Mouse (Mus musculus): Measurements from ENCODE around the gene Hk1. TPM values are rescaled to one million over a fixed set of nuclear protein-coding genes. Genes with fewer than 3 reads are reported as not detected.
A peak's percentile ranks its signal among the peaks of the same experiment; 100 is the strongest.

The Hk1 gene
- polyA plus RNA-seq (2016; fragmentation: Nextera tagmentation; extraction: Ambion mirVana): 38.5 and 43.3 TPM in 2 replicates

- H3K4me2 ChIP-seq: no peak within 1 kb of the TSS
- ATAC-seq (ENCODE audit: low FRiP score): no peak
- H3K9ac ChIP-seq: no peak within 1 kb of the TSS
- H3K4me1 ChIP-seq: 0 out of 2 replicates have a peak, but pooled peaks cover 5% of the 10 kb centered on the region
- 92% methylated on average over 1 of the region's 1 CpGs for WGBS
- H3K27ac ChIP-seq: no peak within 1 kb of the TSS
- no peak within 1 kb of the TSS for H3K4me3 ChIP-seq (replicated peaks)
- no peaks in the 10 kb centered on the region for H3K27me3 ChIP-seq
- no peaks in the 10 kb centered on the region for H3K9me3 ChIP-seq
- no peaks in the 10 kb centered on the region for H3K36me3 ChIP-seq (replicated peaks)
These were observed at the start of gene Hk1 for GRCm38 (mm10) chr10:62379808-62380207. Gene Hk1 (minus strand): TSS chr10:62379908.

DNA sequence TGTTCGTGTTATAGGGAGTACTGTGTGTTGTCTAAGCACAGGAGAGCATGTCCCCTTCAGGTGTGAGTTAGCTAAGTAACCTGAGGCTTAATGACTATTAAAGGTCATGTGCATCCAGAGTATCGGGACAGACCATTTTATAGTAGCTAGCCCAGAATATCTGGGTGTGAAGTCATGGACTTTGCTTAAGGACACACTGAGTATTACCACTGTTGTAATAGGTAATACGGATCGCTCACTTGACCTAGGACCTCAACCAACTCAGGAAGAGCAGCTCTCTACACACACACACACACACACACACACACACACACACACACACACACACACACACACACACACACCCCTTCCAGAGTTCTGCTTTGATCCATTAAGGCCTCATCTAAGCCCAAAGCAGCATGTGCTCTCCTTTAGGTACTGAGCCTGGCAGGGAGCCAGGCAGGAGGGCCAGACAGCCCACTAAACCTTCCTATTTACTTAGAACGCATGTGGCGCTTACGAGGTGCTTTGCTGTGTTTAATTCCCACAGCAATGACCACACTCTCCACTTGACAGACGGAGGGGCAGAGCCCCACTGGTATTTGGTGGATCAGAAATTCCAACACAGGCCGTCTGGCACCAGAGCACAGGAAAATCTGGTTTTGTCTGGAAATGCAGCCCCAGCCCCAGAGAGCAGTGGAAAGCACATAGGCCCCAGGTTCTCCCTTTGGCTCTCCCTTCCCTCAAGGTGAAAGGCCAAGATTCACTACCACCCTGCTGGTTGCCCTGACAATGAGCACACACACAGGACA, 45.6 kb upstream of the Hk1 start:
- Histone ChIP-seq H3K4me3 (replicated peaks) (no peak overlapping the region), H3K9ac (no peak overlapping the region), H3K4me1 (0 out of 2 replicates have a peak, but pooled peaks cover 5% of the 10 kb centered on the region), H3K27me3 (no peaks in the 10 kb centered on the region; the same call in 1 of the 2 replicates), H3K36me3 (replicated peaks) (peaks cover 27% of the 10 kb centered on the region), H3K4me2 (no peak overlapping the region), H3K27ac (no peak overlapping the region), H3K9me3 (no peaks in the 10 kb centered on the region)
- 52% methylated on average over 9 of the region's 9 CpGs for WGBS
- no peak for ATAC-seq (ENCODE audit: low FRiP score)

DNA sequence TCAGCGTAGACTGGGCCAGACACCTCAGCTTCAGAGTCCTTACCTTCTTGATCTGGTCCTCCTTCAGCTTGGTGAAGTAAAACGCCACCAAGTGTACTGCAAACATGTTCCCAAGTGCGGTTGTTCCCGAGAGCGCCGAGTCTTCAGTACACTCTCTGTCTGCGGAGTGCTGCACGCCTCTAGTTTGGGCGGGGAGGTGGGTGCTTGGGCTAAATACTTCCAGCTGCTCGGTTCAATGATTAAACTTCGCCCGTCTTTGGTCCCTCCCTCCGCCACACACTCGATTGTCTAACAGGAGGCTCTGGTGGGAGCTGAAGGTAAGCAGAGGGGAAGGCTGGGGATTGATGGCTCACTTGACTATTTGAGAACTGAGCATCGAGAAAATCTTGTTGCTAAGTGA, 42.5 kb upstream of the Hk1 start, which contains the start of gene Hkdc1:
Gene Hkdc1, minus strand, starts transcription at position 237 of the 400 bp plus-strand sequence.
- Histone ChIP-seq H3K36me3 (replicated peaks) (no peaks in the 10 kb centered on the region), H3K27me3 (no peaks in the 10 kb centered on the region; the same call in 1 of the 2 replicates), H3K27ac (no peak within 1 kb of the TSS), H3K9me3 (no peaks in the 10 kb centered on the region), H3K4me1 (0 out of 2 replicates have a peak, but pooled peaks cover 5% of the 10 kb centered on the region), H3K9ac (no peak within 1 kb of the TSS), H3K4me2 (no peak within 1 kb of the TSS), H3K4me3 (replicated peaks) (no peak within 1 kb of the TSS)
- no peak for ATAC-seq (ENCODE audit: low FRiP score)
- WGBS: 63% methylated on average over 15 of the region's 15 CpGs

DNA sequence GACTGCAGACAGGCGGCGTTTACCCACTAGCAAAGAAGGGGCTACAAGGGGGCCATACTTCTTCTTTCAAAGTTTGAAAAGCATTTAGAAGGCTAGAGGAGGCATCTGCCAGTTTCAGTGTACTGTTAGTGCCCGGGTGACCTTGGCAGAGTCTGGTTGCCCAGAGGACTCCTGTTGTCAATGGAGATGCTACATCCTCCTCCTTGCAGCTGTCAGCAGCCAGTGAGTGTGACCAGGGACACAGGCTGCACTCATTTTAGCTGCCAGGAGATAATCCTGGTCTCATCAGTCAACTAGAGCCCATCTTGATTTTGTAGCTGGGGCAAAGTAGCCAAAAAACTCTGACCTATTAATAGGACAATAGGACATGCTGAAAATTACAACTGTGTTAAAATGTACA, 41.4 kb upstream of the Hk1 start:
- Histone ChIP-seq H3K4me1 (0 out of 2 replicates have a peak, but pooled peaks cover 5% of the 10 kb centered on the region), H3K27ac (no peak overlapping the region), H3K9me3 (no peaks in the 10 kb centered on the region), H3K36me3 (replicated peaks) (no peaks in the 10 kb centered on the region), H3K4me3 (replicated peaks) (no peak overlapping the region), H3K4me2 (no peak overlapping the region), H3K9ac (no peak overlapping the region), H3K27me3 (no peaks in the 10 kb centered on the region; the same call in 1 of the 2 replicates)
- no peak for ATAC-seq (ENCODE audit: low FRiP score)
- 93% methylated on average over 3 of the region's 3 CpGs for WGBS

- Histone ChIP-seq H3K9me3 (no peaks in the 10 kb centered on the region), H3K4me3 (replicated peaks) (no peak overlapping the region), H3K9ac (no peak overlapping the region), H3K36me3 (replicated peaks) (no peaks in the 10 kb centered on the region), H3K27me3 (no peaks in the 10 kb centered on the region; the same call in 1 of the 2 replicates), H3K4me1 (0 out of 2 replicates have a peak, but pooled peaks cover 3% of the 10 kb centered on the region), H3K4me2 (no peak overlapping the region), H3K27ac (no peak overlapping the region)
- 77% methylated on average over 6 of the region's 6 CpGs for WGBS
- no peak for ATAC-seq (ENCODE audit: low FRiP score)
These were observed 40.7 kb upstream of the Hk1 start for GRCm38 (mm10) chr10:62420399-62420798.

DNA sequence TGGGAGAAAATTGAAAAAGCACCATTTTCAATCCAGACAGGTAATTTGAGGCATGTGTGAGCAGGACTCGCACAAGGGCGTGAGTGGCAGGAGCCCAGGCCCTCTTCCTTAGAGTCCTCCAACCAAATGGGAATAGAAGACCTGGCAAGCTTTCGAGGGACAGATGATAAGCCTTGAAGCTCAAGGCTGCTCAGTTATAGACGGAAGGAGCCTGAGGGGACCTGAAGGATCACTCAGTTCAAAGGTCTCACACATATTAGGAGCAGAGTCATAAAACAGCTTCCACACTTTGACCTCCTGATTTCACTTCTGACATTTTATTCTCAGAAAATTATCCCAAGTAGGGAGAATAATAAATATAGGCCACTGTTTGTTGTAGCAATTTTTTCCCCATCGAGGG, 39.7 kb upstream of the Hk1 start:
- Histone ChIP-seq H3K4me3 (replicated peaks) (no peak overlapping the region), H3K36me3 (replicated peaks) (no peaks in the 10 kb centered on the region), H3K9ac (no peak overlapping the region), H3K27me3 (no peaks in the 10 kb centered on the region; the same call in 1 of the 2 replicates), H3K27ac (no peak overlapping the region), H3K4me2 (no peak overlapping the region), H3K4me1 (no peaks in the 10 kb centered on the region), H3K9me3 (no peaks in the 10 kb centered on the region)
- WGBS: 85% methylated on average over 5 of the region's 5 CpGs
- no peak for ATAC-seq (ENCODE audit: low FRiP score)

GRCm38 (mm10) chr10:62418831-62419356, 39.2 kb upstream of the Hk1 start:
- ATAC-seq (ENCODE audit: low FRiP score): no peak
- WGBS: 53% methylated on average over 7 of the region's 7 CpGs
- no peak overlapping the region for H3K9ac ChIP-seq
- no peaks in the 10 kb centered on the region for H3K4me1 ChIP-seq
- H3K27ac ChIP-seq: no peak overlapping the region
- H3K27me3 ChIP-seq: no peaks in the 10 kb centered on the region; the same call in 1 of the 2 replicates
- no peaks in the 10 kb centered on the region for H3K36me3 ChIP-seq (replicated peaks)
- no peak overlapping the region for H3K4me2 ChIP-seq
- no peak overlapping the region for H3K4me3 ChIP-seq (replicated peaks)
- H3K9me3 ChIP-seq: no peaks in the 10 kb centered on the region

DNA sequence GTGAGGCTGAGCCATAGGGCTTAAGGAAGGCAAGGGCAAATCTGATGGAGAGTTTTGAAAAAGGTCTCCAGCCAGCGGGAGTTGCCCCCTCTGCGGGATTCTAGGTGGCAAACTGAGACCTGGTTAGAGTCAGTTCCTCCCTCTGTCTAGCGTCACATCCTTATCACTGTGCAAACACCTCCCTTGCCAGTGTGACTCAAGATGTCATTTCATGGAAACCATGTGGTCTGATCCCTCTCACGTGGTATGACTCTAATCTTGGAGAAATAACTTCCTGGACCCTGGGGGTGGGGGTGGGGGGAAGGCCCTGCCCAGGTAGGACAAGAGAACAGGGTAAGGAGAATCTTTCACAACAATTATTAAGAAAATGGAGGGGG, 33.9 kb upstream of the Hk1 start:
- no peaks in the 10 kb centered on the region; the same call in 1 of the 2 replicates for H3K27me3 ChIP-seq

DNA sequence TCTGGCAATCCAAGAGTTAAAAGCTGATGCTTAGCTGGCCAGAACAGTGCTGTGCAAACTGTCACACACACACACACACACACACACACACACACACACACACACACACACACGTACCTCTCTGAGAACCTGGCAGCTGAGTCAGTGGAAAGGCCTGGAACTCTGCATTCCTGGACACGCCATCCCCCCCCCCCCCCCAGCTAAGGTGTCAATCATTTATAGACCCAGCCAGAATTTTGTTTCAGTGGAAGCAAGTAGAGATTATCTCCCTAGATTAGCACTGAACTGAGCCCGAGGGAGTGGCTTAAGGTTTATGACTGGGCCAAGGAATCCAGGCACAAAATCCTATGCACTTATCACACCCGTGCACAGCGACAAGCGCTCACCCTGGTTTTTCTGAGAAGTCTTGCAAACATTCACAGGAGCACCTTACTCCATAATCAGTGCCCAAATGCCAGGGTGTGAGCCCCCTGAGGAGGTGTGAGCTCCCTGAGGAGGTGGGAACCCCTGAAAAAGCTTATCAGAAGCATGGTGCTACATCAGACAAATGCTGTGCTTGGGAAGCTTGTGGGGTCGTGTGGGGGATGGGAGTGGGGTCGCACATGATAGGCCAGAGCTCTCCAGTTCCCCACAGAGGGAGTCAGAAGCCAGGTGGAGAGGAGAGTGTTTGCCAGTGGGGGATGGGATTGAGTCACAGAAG, 33.3 kb upstream of the Hk1 start:
- no peak for ATAC-seq (ENCODE audit: low FRiP score)
- H3K27ac ChIP-seq: no peak overlapping the region
- no peak overlapping the region for H3K9ac ChIP-seq
- H3K4me1 ChIP-seq: no peaks in the 10 kb centered on the region; the same call in 1 of the 2 replicates
- H3K4me3 ChIP-seq (replicated peaks): no peak overlapping the region
- no peaks in the 10 kb centered on the region for H3K9me3 ChIP-seq
- H3K36me3 ChIP-seq (replicated peaks): no peaks in the 10 kb centered on the region
- 42% methylated on average over 7 of the region's 8 CpGs for WGBS
- H3K27me3 ChIP-seq: no peaks in the 10 kb centered on the region; the same call in 1 of the 2 replicates
- H3K4me2 ChIP-seq: no peak overlapping the region

More for the DNA sequence above, 33.9 kb upstream of the Hk1 start:
- H3K9ac ChIP-seq: no peak overlapping the region
- no peaks in the 10 kb centered on the region for H3K36me3 ChIP-seq (replicated peaks)
- no peak for ATAC-seq (ENCODE audit: low FRiP score)
- 58% methylated on average over 4 of the region's 4 CpGs for WGBS
- no peak overlapping the region for H3K4me3 ChIP-seq (replicated peaks)
- H3K4me2 ChIP-seq: no peak overlapping the region
- H3K4me1 ChIP-seq: no peaks in the 10 kb centered on the region; the same call in 1 of the 2 replicates
- H3K27ac ChIP-seq: no peak overlapping the region
- no peaks in the 10 kb centered on the region for H3K9me3 ChIP-seq

GRCm38 (mm10) chr10:62411431-62412410, 32.0 kb upstream of the Hk1 start:
- no peak for ATAC-seq (ENCODE audit: low FRiP score)
- Histone ChIP-seq H3K9me3 (no peaks in the 10 kb centered on the region), H3K4me3 (replicated peaks) (no peak overlapping the region), H3K9ac (no peak overlapping the region), H3K27ac (no peak overlapping the region), H3K4me1 (no peaks in the 10 kb centered on the region; the same call in 1 of the 2 replicates), H3K36me3 (replicated peaks) (no peaks in the 10 kb centered on the region), H3K27me3 (no peaks in the 10 kb centered on the region), H3K4me2 (no peak overlapping the region)
- 69% methylated on average over 19 of the region's 19 CpGs for WGBS

- Histone ChIP-seq H3K4me3 (replicated peaks) (no peak overlapping the region), H3K36me3 (replicated peaks) (no peaks in the 10 kb centered on the region), H3K9me3 (no peaks in the 10 kb centered on the region), H3K4me1 (no peaks in the 10 kb centered on the region; the same call in 1 of the 2 replicates), H3K4me2 (no peak overlapping the region), H3K9ac (no peak overlapping the region), H3K27ac (no peak overlapping the region), H3K27me3 (0 out of 2 replicates have a peak, but pooled peaks cover 3% of the 10 kb centered on the region)
- ATAC-seq (ENCODE audit: low FRiP score): peak; percentile 49; the same call in 1 of the 2 replicates
- WGBS: 7% methylated on average over 5 of the region's 5 CpGs
These were observed 31.2 kb upstream of the Hk1 start for GRCm38 (mm10) chr10:62410943-62411342.
